ENCODE assay signal across 23 mouse cellular contexts in the genomic region with DNA sequence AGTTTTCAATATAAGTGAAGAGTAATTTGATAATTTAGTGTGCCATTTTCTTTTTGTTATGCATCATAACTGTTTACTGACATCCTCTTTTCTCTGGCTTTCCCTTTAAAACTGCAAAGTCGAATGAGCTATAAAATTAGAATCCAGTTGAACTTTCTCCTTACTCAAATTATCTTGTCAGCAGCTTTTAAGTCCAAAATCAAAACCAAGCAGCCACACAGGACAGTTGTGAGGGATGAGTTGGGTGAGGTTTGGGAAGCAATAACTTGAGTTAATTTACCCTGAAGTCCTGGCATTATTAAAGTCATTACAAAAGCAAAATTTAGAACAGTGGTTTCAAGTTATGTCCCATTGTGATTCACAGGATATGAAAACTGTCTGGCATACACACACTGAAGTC.
"Had no signal": no experiment of that assay in that cellular context is flagged by ENCODE, and none has a peak within 500 bp of the region (broad histone marks: within the 10 kb centered on the region; RNA-seq: fewer than 3 reads in every experiment).

No protein-coding gene starts in this region.

- H3K4me2 ChIP-seq: heart, embryonic 11.5 days; heart, embryonic 13.5 days; heart, embryonic 15.5 days; hindbrain, embryonic 13.5 days; hindbrain, embryonic 15.5 days; limb, embryonic 12.5 days; liver, embryonic 11.5 days; liver, embryonic 13.5 days; liver, embryonic 15.5 days had no signal

- H3K9me3 ChIP-seq: heart, embryonic 13.5 days; heart, embryonic 15.5 days; hindbrain, embryonic 13.5 days; hindbrain, embryonic 15.5 days; limb, embryonic 10.5 days; limb, embryonic 12.5 days; liver, embryonic 13.5 days; liver, embryonic 15.5 days had no signal

- H3K27me3 ChIP-seq: heart, embryonic 13.5 days; heart, embryonic 15.5 days; hindbrain, embryonic 13.5 days; hindbrain, embryonic 15.5 days; limb, embryonic 12.5 days; liver, embryonic 13.5 days; liver, embryonic 15.5 days had no signal

- H3K9ac ChIP-seq: heart, embryonic 13.5 days; heart, embryonic 15.5 days; hindbrain, embryonic 13.5 days; hindbrain, embryonic 15.5 days; limb, embryonic 12.5 days; liver, embryonic 13.5 days; liver, embryonic 15.5 days had no signal

- H3K4me1 ChIP-seq: heart, embryonic 15.5 days; hindbrain, embryonic 13.5 days; hindbrain, embryonic 15.5 days; limb, embryonic 10.5 days; limb, embryonic 12.5 days had no signal

- H3K4me3 ChIP-seq: heart, adult 2 months; heart, embryonic 13.5 days; heart, embryonic 15.5 days; hindbrain, embryonic 13.5 days; hindbrain, embryonic 15.5 days; limb, embryonic 10.5 days; limb, embryonic 12.5 days; liver, embryonic 13.5 days; liver, embryonic 15.5 days had no signal

- H3K27ac ChIP-seq: heart, adult 2 months; heart, embryonic 13.5 days; heart, embryonic 15.5 days; hindbrain, embryonic 13.5 days; hindbrain, embryonic 15.5 days; hindbrain, postnatal 0 days; limb, embryonic 10.5 days; limb, embryonic 12.5 days; liver, embryonic 13.5 days; liver, embryonic 15.5 days had no signal

- DNase-seq: gastrocnemius, postnatal 10 days; gastrocnemius, postnatal 36 days; heart, adult 11 months; heart, adult 2 months; heart, postnatal 14 days; heart, postnatal 36 days; kidney, adult 11 months; kidney, postnatal 10 days; layer of hippocampus, adult 9-11 months; layer of hippocampus, postnatal 36 days; liver; liver, embryonic 13.5 days had no signal

- ATAC-seq: hindbrain, postnatal 0 days; intestine, embryonic 16.5 days had no signal

- H3K36me3 ChIP-seq: heart, embryonic 15.5 days; hindbrain, embryonic 13.5 days; hindbrain, embryonic 15.5 days; limb, embryonic 10.5 days; limb, embryonic 12.5 days had no signal
